Mouse (Mus musculus): ENCODE measurements around the gene Lyg1.
"Not testable (repeated sequence)": the region's sequence is repeated elsewhere in the genome, so short reads cannot be mapped to it uniquely, and the experiment has no call there.

Lyg1 gene

DNA sequence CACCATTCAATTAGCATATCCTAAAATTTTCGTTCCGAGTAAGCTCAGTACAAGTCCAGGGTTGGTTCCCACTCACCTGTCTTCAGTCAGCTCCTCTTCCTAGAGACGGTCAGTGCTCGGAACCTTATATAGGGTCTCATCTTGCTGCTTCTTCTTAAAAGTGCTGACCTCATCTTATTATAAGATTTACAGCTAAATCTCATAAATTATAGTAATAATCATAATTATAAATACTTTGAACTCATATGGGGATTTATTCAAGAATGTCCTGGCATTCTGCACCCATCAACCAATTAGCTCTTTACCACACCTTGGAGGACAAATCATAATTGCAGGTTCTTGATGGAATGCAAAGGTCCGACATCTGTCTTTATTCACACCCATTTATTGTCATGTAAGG is at the start of gene Lyg1:
Gene Lyg1, minus strand, starts transcription at position 101 of the 400 bp plus-strand sequence.
- DNase-seq (ENCODE audit: low spot score), result no peak

DNA sequence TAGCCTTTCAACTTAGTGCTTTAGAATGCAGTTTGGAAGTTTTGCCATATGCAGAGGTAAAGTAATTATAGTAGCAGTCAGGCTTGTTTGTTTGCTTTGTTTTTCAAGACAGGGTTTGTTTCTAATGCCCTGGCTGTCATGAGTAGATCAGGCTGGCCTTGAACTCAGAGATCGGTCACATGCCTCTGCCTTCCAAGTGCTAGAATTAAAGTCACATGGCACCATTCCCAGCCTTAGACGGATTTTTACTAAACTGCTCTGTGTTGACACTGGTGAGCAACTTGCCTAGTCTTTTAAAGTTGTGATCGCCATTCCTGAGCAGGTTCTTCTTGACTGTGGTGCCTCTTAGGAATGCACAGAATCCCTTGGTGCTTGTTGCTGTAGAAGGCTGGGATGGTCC is 49.2 kb upstream of the Lyg1 start:
- DNase-seq (ENCODE audit: low spot score), result no peak

DNA sequence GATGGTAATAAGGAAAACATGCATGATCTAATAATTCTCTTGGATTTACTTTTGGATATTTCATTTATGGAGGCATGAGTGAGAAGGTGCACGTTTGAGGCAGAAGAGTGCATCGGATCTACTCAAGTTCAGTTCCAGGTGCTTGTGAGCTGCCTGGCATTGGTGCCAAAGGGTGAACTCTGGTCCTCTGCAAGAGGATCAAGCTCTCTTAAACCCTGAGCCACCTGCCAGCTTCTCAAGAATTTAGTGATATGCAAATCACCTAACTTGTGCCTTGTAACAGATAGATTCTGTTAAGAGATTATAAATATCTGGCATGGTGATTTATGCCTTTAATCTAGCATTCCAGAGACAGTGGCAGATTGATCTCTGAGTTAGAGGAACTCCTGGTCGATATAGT is 45.5 kb upstream of the Lyg1 start:
- no peak for DNase-seq (ENCODE audit: low spot score)

DNA sequence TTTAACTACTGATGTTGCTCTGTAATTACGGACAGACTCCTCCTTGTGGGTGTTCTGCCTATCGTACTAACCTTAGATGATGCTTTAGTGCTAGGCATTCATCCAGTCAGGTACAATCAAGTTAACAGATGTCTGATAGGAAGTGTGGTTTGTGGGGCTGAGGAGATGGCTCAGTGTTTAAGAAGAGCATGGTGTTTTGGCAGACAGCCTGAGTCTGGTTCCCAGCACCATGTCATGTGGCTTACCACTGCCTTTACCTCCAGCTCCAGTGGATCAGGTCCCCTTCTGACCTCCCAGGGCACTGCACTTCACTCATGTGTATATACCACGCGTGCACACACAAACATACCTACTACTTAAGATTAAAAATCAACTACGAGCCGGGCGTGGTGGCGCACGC is 44.4 kb upstream of the Lyg1 start:
- DNase-seq (ENCODE audit: low spot score), result no peak

DNA sequence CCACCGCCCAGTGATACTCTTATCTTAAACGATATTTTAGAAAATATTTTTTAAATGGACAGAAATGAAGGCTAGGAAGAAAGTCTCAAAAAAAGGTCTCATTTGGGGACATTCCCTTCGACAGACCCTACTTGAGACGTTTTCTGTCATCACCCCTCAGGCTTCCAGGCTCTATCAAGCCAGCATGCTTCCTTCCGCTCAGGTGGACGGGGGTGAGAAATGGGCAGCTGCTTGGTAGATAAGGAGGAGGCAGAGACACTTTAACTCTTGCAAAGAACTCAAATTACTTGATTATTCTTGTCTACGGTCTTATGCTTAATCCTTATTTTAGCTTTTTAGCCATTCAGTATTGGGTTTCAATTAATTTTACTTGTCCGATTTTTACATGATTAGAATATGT is 43.3 kb upstream of the Lyg1 start:
- no peak for DNase-seq (ENCODE audit: low spot score)

DNA sequence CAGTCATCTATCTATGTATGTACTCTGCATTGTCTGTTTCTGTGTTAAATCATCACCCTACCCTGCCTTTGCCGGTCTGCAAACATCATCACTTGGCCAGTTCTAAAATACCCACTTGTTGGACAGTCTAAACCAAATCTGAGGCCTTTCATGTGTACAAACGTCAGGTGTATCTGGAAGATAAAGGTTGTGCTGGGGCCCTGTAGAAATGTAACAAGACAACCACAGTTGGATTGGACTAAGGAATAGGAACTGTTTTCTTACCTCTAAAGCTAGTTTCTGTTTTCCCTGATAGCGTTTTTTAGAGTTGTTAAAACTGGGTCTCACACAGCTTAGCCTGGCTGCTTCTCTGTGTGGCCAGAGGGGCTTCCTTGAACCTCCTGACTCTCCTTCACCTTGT is 42.0 kb upstream of the Lyg1 start:
- DNase-seq (ENCODE audit: low spot score), result no peak

DNA sequence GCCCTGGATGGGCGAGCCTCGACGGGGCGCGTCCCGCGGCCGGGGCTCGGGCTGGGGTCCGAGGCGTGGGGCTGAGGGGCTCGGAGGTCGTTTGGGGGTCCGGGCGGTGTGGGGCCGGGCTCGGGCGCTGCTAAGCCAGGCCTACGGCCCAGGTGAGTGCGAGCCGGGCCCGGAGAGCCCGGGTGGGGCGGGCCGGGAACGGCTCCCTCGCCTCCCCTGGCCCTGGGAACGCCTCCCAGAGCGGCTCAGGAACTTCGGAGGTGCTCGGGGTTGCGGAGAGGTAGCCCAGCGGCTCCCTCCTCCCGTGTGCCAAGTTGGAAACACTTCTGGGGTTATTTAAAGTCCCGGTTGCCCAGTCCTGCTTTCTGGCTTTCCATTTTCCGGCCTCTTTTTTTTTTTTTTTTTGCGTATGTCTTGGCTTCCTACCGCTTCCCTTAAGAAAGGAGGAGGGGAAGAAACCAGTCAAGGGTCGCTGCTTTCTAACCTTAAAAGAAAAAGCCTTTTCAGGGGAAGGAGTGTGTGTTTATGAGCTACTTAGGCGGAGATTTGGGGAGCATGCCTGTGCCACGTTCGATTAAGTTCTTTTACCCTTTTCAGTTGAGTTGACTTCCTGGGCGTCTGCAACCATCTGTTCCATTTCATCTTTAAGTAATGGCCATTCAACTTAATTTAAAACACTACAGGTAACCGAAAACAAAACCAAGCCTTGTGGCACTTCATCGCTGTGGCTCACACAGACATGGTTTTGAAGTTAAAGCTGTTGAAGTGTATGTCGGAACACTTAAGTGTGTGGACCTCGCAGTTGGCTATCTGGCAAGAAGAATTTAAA is 41.0 kb upstream of the Lyg1 start:
- DNase-seq (ENCODE audit: low spot score), result no peak

DNA sequence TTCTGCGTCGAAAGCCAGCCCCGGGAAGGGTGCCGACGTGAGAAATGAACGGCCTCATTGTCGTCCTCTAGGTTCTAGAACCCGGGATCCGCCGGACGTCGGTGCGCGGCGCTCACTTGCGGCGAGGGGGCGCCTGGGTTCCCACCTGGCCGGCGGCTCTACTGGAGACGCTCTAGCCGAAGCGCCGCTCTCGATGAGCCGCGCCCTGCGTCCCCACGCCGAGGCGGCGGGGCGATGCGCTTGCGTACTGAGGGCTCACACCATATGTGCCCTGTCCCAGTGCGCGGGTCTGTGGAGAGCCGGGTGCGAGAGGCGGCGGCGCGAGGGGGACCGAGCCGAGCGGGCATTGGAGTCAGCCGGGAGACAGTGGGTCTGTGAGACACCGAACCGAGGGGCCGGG is 40.3 kb upstream of the Lyg1 start, which contains the start of the genes Txndc9 and Eif5b:
Gene Txndc9, minus strand, starts transcription at position 27 of the 400 bp plus-strand sequence.
Gene Eif5b, plus strand, starts transcription at position 144 of the 400 bp plus-strand sequence.
- DNase-seq (ENCODE audit: low spot score), result peak; percentile 89

DNA sequence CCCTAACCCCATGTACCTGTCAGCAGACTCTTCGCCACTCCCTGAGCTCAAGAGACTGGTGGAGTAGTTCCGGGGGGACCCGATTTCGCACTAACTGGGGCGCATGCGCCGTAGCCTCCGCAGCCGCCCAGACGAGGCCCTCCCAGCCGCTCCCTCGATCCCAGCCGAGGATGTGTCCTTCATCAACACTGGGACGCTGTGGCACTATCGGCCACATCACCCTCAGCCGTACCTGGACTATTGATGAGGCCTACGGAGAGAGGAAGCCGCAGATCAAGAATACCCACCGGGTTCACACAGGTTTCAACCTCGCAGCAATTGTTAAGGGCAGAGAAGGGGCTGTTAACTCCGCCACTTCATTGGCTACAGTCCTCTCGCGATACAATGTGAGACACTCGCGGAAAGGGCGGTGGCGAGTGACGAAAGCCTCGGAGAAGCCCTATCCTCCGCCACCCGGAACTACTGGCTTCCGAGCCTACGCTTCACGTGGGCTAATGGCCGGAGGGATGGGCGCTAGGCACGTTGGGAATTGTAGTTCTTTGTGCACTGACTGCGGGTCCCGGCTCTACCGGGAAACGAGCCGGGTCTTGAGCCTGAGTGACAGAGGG is 39.4 kb upstream of the Lyg1 start:
- peak; percentile 97 for DNase-seq (ENCODE audit: low spot score)

DNA sequence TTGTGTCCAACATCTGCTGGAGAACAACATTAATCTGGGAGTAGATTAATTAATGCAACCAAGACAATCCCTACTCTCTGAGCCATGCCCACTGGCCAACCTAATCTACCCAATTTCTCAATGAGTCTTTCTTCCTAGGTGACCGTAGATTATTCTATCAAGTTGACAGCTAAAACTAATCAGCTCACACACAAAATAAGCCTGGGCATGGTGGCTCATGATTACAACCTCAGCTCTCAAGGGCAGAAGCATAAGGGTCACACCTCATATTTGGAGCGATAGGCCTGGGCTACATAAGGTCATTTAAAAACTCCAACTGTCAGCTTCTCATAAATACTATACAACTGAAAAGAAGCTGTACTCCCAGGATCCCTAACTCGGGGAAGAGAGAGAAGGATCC is 38.7 kb upstream of the Lyg1 start:
- no peak for DNase-seq (ENCODE audit: low spot score)

DNA sequence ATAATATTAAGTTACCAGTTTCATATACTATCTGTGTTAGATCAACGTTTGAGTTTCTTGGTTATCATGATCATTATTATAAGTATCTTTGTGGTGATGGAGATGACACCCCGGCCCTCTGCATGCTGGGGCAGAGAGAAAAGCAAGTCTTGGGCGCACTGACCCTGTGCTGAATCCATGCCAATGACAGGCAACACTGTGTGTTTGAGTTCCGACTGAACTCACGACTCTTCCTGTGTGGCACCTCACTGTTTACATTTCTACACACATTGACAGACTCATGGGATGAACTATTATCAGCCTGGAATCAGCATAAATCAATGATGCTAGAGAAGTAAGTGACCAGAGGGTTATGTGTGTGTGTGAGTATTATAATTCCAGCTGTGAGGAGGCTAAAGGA is 30.3 kb upstream of the Lyg1 start:
- DNase-seq (ENCODE audit: low spot score), result no peak

DNA sequence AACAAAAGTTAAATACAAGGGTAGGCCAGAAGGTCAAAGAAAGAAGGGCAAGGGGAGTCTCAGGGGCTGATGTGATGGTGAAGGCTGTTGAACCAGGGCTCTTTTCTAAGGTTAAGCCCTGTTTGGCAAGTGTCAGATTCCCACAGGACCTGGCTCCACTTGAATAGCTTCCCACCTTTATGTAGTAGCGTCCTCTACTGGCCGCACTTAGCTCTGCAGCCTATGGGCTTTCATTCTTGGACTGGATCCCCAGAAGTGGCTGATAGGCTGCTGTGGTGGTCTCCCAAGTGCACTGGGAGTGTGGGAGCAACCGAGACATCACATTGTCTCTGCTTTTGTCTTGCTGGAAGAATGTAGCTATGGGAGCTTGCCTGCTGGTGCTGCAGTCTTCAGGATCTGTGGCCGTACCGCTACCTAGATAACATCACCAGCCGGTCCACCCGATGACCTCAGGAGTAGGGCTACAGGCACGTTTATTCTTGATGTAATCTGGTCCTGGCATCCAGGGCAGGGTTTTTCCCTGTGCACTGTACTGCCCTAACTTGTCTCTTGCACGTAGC is 28.3 kb upstream of the Lyg1 start:
- DNase-seq (ENCODE audit: low spot score), result no peak

DNA sequence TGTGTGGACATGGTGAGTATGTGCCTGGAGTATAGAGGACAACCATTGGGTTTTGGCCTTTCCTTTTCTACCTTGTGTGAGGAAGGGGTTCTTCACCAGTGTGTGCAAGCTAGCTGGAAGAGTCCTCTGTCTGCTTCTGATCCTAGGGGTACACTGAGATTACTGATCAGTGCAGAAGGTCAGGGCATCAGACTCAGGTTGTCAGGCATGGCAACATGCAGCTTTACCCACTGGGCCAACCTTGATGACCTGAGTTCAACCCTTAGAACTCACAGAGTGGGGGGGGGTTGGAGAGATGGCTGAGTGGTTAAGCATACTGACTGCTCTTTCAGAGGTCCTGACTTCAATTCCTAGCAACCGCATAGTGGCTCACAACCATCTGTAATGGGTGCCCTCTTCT is 26.8 kb upstream of the Lyg1 start:
- DNase-seq (ENCODE audit: low spot score), result no peak

DNA sequence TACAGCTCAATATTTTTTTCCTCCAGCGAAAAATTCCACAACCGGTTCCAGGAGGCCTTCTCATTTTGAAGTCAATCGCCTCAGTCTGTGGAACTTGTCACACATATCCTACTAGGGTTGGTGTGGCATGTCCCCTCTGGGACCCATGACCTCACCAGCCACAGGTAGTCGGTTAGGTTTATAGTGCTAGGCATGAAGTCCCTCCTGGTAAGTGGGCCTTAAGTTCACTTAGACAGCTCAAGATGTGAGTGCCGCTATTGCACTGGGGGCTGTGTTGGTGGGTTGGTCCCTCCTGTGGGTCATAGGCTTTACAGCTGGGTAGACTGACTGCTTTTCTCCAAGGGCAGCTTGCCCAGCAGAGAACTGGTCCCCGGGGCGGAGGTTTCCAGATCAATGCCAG is 19.7 kb upstream of the Lyg1 start:
- no peak for DNase-seq (ENCODE audit: low spot score)

DNA sequence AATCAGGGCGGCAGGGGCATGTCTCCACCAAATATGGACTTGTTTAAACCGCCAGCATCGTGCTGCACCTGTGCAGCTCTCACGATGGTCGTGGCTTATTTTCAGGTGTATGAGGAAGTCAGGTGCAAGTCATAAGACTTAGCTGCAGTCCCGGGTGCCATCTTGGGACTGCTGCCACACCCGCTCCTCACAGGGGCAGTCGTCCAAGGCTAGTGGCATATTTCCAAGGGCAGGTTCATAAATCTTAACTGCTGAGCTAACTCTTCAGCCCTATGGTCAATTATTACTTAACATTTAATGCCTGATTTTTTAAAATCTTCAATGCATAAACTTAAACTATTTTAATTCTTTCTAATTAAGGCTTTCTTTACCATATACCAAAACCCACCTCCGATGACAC is 19.1 kb upstream of the Lyg1 start:
- not testable (repeated sequence) for DNase-seq (ENCODE audit: low spot score)

DNA sequence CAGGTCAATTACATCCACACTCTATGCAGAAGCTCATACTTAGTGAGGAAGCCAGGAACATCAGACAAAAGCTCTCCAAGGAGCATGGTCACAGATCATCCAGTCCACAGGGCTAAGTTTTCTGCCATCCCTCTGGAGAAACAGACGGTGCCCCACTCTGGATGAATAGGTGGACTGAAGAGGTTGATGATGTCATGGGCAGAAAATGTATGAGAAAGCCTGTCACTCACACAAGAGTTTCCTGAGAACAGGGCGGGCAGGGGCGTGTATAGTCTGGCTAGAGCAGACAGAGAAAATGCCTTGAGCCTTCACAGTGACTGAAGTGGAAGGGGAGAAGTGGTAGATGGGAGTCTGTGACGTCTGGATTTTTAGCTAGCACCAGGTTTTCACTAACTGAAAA is 14.0 kb upstream of the Lyg1 start:
- DNase-seq (ENCODE audit: low spot score), result no peak

DNA sequence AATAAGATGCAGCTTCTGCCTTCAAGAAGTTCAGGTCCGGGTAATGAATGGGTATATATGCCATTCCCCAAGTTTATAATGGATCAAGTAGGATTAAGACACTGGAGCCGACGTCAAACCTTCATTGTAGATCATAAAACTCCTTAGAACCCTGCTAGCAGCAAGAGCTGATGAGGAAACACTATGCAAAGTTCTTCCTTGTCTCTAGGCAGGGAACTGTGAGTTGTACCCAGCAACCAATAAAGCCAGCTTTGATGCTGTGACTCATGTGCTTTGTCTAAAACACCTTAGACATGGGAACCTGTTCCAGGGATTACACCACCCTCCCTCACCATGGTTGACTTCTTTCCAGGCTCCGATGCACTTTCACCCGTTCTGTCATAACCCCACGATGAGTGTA is 11.2 kb upstream of the Lyg1 start:
- DNase-seq (ENCODE audit: low spot score), result no peak

DNA sequence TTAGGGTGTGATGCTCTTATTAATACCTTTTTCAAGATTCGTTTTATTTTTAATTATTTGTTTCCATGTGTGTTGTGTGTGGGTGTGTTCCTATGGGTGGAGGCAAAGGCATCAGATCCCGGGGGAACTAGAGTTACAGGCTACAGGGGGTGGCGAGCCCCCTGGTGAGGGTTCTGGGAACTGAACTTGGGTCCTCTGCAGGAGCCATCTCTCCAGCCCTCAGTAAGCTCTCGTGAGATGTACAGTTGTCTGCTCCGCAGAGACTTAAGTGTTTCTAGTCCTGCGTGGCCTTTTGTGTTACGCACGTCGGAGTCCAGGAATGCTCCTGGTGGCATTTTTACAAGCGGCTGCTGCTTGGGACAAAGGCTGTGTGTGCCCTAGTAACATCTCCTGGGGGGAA is 8.0 kb upstream of the Lyg1 start:
- no peak for DNase-seq (ENCODE audit: low spot score)

DNA sequence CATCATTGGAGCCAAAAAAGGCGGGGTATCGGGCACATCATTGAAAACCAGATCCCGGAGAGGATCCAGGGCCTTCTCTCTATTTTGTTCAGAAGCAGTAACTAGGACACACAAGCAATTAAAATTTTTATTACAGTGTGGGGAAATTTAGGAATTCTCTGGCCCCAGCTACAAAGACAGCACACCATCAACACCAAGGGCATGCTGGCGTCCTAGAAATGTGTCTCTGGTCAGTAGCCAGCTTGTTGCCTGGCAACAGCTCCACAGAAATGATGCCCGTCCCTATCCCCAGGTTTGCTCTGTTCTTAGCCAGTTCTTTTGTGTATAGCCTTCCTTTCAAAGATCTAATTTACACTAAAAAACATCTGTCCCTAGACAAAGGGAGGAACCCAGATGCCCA is 1.9 kb upstream of the Lyg1 start:
- no peak for DNase-seq (ENCODE audit: low spot score)

DNA sequence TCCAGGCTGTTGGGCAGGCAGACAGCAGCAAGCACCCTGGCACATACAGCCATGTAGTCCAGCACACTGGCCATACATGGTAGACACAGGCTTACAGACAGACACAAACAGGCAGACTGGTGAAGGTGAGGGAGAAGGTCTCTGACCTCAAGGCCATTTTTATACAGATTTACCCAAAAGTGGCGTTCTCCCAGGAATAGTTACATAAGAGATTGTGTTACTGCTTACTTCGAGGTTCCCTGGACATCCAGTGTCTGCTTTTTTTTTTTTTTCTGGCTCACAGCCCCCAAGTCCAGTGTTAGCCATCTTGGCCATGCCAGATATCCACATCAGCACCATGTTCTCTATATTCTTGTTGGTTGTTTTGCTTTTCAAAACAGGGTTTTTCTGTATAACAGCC is 957 bp upstream of the Lyg1 start:
- no peak for DNase-seq (ENCODE audit: low spot score)

DNA sequence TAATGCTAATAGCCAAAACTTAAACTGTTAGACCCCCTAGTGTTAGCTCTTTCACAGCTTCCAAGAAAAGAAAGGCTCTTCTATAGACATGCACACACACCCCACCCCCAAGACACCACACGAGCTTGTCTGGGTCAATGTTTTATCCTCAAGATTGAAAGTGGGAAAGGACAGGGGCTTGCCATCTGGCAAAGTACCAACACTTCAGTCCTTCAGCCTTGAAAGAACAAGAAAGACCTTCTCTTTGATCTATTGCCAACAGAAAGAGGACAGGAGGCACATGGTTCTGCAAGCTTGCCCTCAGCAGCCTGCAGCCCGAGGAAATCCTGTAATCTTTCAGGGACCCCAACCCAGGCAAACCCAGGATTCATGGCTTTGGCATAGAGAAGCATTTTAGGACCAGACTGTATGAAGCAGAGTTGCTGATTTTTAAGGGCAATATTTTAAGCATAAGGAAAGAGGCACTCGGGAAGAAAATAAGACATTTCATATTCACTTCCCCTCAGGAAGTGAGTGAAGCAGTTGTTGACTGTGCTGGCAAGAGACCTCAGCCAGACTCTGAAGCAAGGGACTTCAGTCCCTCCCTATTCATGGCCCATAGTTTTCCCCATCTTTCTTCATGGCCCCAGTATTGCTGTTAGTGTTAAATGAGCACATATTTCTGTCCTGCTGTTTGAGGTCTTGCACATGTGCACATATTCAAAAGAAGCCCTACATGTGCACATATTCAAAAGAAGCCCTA is 698 bp downstream of the Lyg1 start:
- DNase-seq (ENCODE audit: low spot score), result no peak

DNA sequence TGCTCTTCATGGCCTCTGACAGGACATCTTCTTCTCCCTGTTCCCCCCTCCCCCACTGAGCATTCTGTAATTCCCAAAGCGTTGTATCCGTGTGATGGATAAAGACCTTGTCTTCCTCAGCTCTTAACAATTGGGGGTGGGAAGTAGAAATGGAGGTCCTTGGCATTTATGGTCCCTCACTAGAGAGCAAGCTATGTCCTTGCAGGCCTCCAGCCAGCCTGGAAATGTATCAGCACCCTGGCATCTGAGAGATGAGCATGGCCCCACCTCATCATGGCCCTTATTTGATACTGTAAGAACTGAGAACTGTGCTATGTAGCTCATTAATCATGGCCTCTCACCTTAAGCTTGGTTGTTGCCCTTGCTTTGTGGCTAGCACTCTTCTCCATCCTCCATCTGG is 2.3 kb downstream of the Lyg1 start:
- no peak for DNase-seq (ENCODE audit: low spot score)

DNA sequence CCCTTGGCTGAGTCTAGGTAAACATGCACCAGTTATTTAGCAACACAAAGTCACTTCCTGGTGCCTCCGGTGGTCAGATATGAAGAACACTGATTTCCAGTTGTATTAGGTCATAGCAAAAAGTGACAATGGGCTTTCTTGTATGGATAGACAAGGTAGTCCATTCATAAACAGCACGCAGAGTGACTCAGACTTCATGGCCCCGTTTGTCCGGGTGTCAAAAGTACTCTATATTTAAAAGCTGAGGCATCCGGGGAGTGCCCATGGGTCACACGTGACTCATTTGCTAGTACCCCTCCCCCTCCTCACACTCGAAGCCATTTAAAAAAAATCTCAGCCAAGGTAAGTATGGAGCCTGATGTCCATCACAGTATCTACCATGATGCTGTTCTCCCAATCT is 2.8 kb downstream of the Lyg1 start:
- no peak for DNase-seq (ENCODE audit: low spot score)

Data from spleen, adult 12 weeks (tissue).